Mouse (Mus musculus) hindbrain, embryonic 10.5 days (tissue): ENCODE data around the gene Nfat5. TPM values are rescaled to one million over a fixed set of nuclear protein-coding genes. Genes with fewer than 3 reads are reported as not detected.

Experiments
- DNase-seq: peaks from one replicate; pipeline ENCODE4 v3.0.0-alpha.2; 2017; ENCODE audit warnings: low spot score
- H3K27ac ChIP-seq: fragments of 300-500 bp; sonication (generic); 2 replicates; pipeline ENCODE4 v1.5.1; 2016; ENCODE audit warnings: mild to moderate bottlenecking, moderate library complexity
- H3K27me3 ChIP-seq: fragments of 300-500 bp; sonication (generic); 2 replicates; pipeline ENCODE4 v1.6.1; 2016; ENCODE audit warnings: mild to moderate bottlenecking; ENCODE audit not compliant: poor library complexity, insufficient read depth, severe bottlenecking
- H3K36me3 ChIP-seq: fragments of 300-500 bp; sonication (generic); 2 replicates; pipeline ENCODE4 v1.6.1; 2016; ENCODE audit warnings: mild to moderate bottlenecking, moderate library complexity
- H3K4me1 ChIP-seq: fragments of 300-500 bp; sonication (generic); replicated peaks from 2 replicates; pipeline ENCODE4 v1.6.1; 2016; ENCODE audit warnings: mild to moderate bottlenecking
- H3K4me3 ChIP-seq: fragments of 300-500 bp; sonication (generic); 2 replicates; pipeline ENCODE4 v1.5.1; 2016; ENCODE audit warnings: mild to moderate bottlenecking, moderate library complexity
- H3K9me3 ChIP-seq: fragments of 300-500 bp; sonication (generic); 2 replicates; pipeline ENCODE4 v1.6.1; 2016; ENCODE audit warnings: mild to moderate bottlenecking, moderate library complexity
- WGBS: fragments of 180-500 bp; shearing (Covaris S2); methylation state at CpG from one replicate; pipeline ENCODE4 v1.1.7; 2016; 5-methylcytosine and 5-hydroxymethylcytosine counted together
- polyA plus RNA-seq: library from polyadenylated mRNA; unstranded; fragments of >200 nt; fragmentation: Nextera tagmentation; extraction: Ambion mirVana; gene quantifications from 2 replicates; pipeline ENCODE4 v1.2.1, GENCODE M21; 2016

Nfat5 gene
- polyA plus RNA-seq, 1 experiment from 2014 or later = 8.7 TPM

GRCm38 (mm10) chr8:107269191-107269590 is 24.1 kb upstream of the Nfat5 start:
- Histone ChIP-seq H3K4me3 (no peak overlapping the region), H3K36me3 (no peaks in the 10 kb centered on the region), H3K27ac (no peak overlapping the region), H3K9me3 (no peaks in the 10 kb centered on the region), H3K27me3 (no peaks in the 10 kb centered on the region), H3K4me1 (peaks cover 10% of the 10 kb centered on the region)
- DNase-seq = no peak

- 58% methylated on average over 3 of the region's 3 CpGs for WGBS
- Histone ChIP-seq H3K9me3 (no peaks in the 10 kb centered on the region), H3K27ac (no peak overlapping the region), H3K27me3 (no peaks in the 10 kb centered on the region), H3K4me1 (peaks cover 10% of the 10 kb centered on the region), H3K36me3 (no peaks in the 10 kb centered on the region), H3K4me3 (no peak overlapping the region)
- no peak for DNase-seq
Observed at GRCm38 (mm10) chr8:107269617-107270139, 23.6 kb upstream of the Nfat5 start.

GRCm38 (mm10) chr8:107270287-107270686 is 23.0 kb upstream of the Nfat5 start:
- no peak for DNase-seq
- no peaks in the 10 kb centered on the region for H3K36me3 ChIP-seq
- WGBS = 78% methylated on average over 4 of the region's 4 CpGs
- H3K27me3 ChIP-seq = no peaks in the 10 kb centered on the region
- no peak overlapping the region for H3K4me3 ChIP-seq
- H3K27ac ChIP-seq = no peak overlapping the region
- H3K4me1 ChIP-seq = peaks cover 10% of the 10 kb centered on the region
- no peaks in the 10 kb centered on the region for H3K9me3 ChIP-seq

GRCm38 (mm10) chr8:107270751-107271150 is 22.5 kb upstream of the Nfat5 start:
- H3K36me3 ChIP-seq = no peaks in the 10 kb centered on the region
- WGBS = 73% methylated on average over 11 of the region's 11 CpGs
- no peak overlapping the region for H3K27ac ChIP-seq
- H3K4me3 ChIP-seq = no peak overlapping the region
- H3K9me3 ChIP-seq = no peaks in the 10 kb centered on the region
- H3K4me1 ChIP-seq = peaks cover 5% of the 10 kb centered on the region
- DNase-seq = no peak
- no peaks in the 10 kb centered on the region for H3K27me3 ChIP-seq

GRCm38 (mm10) chr8:107277323-107277883 is 15.9 kb upstream of the Nfat5 start:
- 73% methylated on average over 5 of the region's 5 CpGs for WGBS
- no peak overlapping the region for H3K27ac ChIP-seq

GRCm38 (mm10) chr8:107278571-107278970 is 14.7 kb upstream of the Nfat5 start:
- H3K4me3 ChIP-seq = no peak overlapping the region
- DNase-seq = no peak
- H3K36me3 ChIP-seq = no peaks in the 10 kb centered on the region
- WGBS = 82% methylated on average over 1 of the region's 1 CpGs
- H3K27ac ChIP-seq = no peak overlapping the region
- H3K9me3 ChIP-seq = no peaks in the 10 kb centered on the region
- H3K27me3 ChIP-seq = no peaks in the 10 kb centered on the region
- H3K4me1 ChIP-seq = no peaks in the 10 kb centered on the region

More at GRCm38 (mm10) chr8:107277323-107277883, 15.9 kb upstream of the Nfat5 start:
- H3K9me3 ChIP-seq = no peaks in the 10 kb centered on the region
- no peak overlapping the region for H3K4me3 ChIP-seq
- no peak for DNase-seq
- no peaks in the 10 kb centered on the region for H3K36me3 ChIP-seq
- H3K4me1 ChIP-seq = no peaks in the 10 kb centered on the region
- no peaks in the 10 kb centered on the region for H3K27me3 ChIP-seq

GRCm38 (mm10) chr8:107286686-107287085 is 6.6 kb upstream of the Nfat5 start:
- no peaks in the 10 kb centered on the region for H3K27me3 ChIP-seq
- H3K4me3 ChIP-seq = no peak overlapping the region
- DNase-seq = no peak
- no peaks in the 10 kb centered on the region for H3K36me3 ChIP-seq
- H3K9me3 ChIP-seq = no peaks in the 10 kb centered on the region
- no peaks in the 10 kb centered on the region for H3K4me1 ChIP-seq
- no peak overlapping the region for H3K27ac ChIP-seq
- 82% methylated on average over 9 of the region's 9 CpGs for WGBS

GRCm38 (mm10) chr8:107287522-107287921 is 5.7 kb upstream of the Nfat5 start:
- H3K4me3 ChIP-seq = no peak overlapping the region
- 59% methylated on average over 5 of the region's 5 CpGs for WGBS
- no peaks in the 10 kb centered on the region for H3K27me3 ChIP-seq
- no peaks in the 10 kb centered on the region for H3K36me3 ChIP-seq
- no peak overlapping the region for H3K27ac ChIP-seq
- no peaks in the 10 kb centered on the region for H3K9me3 ChIP-seq
- H3K4me1 ChIP-seq = peaks cover 5% of the 10 kb centered on the region
- no peak for DNase-seq

- no peak overlapping the region for H3K4me3 ChIP-seq
- H3K4me1 ChIP-seq = peaks cover 22% of the 10 kb centered on the region
- H3K9me3 ChIP-seq = no peaks in the 10 kb centered on the region
- DNase-seq = no peak
- no peak overlapping the region for H3K27ac ChIP-seq
- H3K36me3 ChIP-seq = no peaks in the 10 kb centered on the region
- WGBS = 89% methylated on average over 4 of the region's 4 CpGs
- no peaks in the 10 kb centered on the region for H3K27me3 ChIP-seq
Observed at GRCm38 (mm10) chr8:107291171-107291601, 2.1 kb upstream of the Nfat5 start.

- Histone ChIP-seq H3K4me3 (peak overlapping the region; percentile 98), H3K4me1 (peaks cover 22% of the 10 kb centered on the region), H3K27ac (peak overlapping the region; percentile 98), H3K27me3 (no peaks in the 10 kb centered on the region), H3K36me3 (no peaks in the 10 kb centered on the region), H3K9me3 (no peaks in the 10 kb centered on the region)
- 60% methylated on average over 18 of the region's 18 CpGs for WGBS
- peak; percentile 5 for DNase-seq
Observed at GRCm38 (mm10) chr8:107292119-107292927, 947 bp upstream of the Nfat5 start.

- H3K36me3 ChIP-seq = peaks cover 4% of the 10 kb centered on the region; the same call in 1 of the 2 replicates
- WGBS = under 1% methylated on average over 79 of the region's 98 CpGs
- no peaks in the 10 kb centered on the region for H3K27me3 ChIP-seq
- no peaks in the 10 kb centered on the region for H3K9me3 ChIP-seq
- peaks cover 22% of the 10 kb centered on the region for H3K4me1 ChIP-seq
- DNase-seq = peak; percentile 54
- H3K4me3 ChIP-seq = peak overlapping the region; percentile 98
- H3K27ac ChIP-seq = peak overlapping the region; percentile 98
Observed at GRCm38 (mm10) chr8:107293641-107294628, 665 bp downstream of the Nfat5 start.

GRCm38 (mm10) chr8:107295450-107295849 is 2.2 kb downstream of the Nfat5 start:
- Histone ChIP-seq H3K9me3 (no peaks in the 10 kb centered on the region), H3K27me3 (no peaks in the 10 kb centered on the region), H3K4me3 (peak overlapping the region; percentile 98; the same call in 1 of the 2 replicates), H3K36me3 (peaks cover 13% of the 10 kb centered on the region; the same call in 1 of the 2 replicates), H3K4me1 (peaks cover 22% of the 10 kb centered on the region), H3K27ac (no peak overlapping the region)
- no peak for DNase-seq
- 90% methylated on average over 1 of the region's 1 CpGs for WGBS
